Mouse (Mus musculus): ENCODE measurements at regions not wholly inside any gene's neighbourhood (a gene's known extent, or its start where the extent isn't known, plus 50 kb on each side); places are given as distances from the start of the nearest gene placed in this dataset.
A peak's percentile ranks its signal among the peaks of the same experiment; 100 is the strongest.
"Not testable (repeated sequence)": the region's sequence is repeated elsewhere in the genome, so short reads cannot be mapped to it uniquely, and the experiment has no call there.

DNA sequence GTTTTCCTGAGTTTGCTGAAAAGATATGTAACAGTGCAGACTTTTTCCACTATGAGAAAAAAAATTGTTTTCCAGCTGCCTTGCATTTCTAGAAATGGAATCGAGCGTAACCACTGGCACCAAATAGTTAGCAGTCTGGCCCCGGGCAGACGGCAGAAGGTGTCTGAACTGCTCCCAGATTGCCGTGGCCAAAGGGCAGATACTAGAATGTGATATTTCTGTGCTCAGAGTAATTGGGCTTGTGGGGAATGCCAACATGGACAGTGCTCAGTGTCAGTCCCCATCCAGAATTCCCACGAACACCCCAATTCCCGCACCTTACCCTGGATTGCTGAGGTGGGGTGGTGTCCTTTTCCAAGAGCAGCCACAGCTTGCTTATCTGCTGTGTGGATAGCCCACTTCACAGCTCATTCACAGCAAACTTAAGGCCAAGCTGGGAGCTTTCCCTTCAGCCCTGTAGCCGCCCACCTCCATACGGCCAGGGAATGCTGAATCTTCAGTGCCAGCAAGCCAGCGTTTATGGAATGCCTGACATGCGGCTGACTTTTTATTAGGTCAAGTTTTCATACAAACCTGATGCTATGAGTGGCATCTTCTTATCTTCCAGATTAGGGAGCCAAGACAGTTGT, 148.1 kb downstream of the Enc1 start:
- DNase-seq, result no peak

- DNase-seq, result peak; percentile 32 to 52
Observed at GRCm38 (mm10) chr13:97386511-97386910, 145.6 kb downstream of the Enc1 start.

DNA sequence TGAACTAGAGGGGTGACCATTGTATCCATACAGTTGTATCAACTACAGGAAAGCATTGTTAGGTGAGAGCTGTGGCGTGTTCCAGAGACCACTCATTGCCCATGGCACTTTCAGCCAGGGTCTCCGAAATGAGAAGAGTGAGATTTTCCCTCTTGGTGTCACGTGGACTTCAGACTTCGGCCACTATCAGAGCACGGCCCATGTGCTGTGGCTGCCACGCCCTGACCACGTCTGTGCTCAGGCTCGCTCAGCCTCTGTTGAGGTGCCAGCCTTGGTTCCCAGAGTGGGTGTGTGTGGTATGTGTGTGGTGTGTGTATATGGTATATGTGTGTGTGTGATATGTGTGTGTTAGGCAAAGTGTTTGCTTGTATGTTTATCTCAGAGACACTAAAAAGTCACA, 144.6 kb downstream of the Enc1 start:
- no peak for DNase-seq

DNA sequence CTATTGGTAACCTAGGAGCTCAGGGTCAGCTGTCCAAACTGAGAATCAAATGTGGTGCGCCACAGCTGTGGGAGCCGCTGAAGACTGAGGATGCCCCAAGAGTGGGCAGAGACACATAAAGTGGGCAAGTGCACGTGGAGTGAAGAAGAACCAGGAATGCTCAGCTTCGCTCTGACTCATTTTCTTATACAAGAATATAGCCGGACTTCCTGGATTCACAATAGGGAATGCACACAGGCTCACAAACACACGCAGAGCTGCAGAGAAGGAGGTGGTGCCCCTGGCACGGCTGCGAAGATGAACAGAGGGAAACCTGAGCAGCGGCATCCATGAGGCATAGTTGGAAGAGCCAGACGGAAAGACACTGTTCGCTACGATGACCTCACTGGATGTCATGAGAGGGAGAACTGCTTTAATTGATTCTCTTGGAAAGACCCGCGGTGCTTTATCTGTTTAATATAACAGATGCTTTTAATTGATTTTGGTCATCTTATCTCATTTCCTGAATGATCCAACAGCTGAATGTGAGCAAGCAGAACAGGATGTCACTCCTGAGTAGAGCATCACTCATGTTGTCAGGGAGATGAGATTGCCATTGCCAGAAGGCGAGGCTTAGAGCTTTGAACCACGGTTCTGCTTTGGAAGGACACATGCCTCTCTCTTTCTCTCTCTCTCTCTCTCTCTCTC, 143.3 kb downstream of the Enc1 start:
- DNase-seq, result no peak

DNA sequence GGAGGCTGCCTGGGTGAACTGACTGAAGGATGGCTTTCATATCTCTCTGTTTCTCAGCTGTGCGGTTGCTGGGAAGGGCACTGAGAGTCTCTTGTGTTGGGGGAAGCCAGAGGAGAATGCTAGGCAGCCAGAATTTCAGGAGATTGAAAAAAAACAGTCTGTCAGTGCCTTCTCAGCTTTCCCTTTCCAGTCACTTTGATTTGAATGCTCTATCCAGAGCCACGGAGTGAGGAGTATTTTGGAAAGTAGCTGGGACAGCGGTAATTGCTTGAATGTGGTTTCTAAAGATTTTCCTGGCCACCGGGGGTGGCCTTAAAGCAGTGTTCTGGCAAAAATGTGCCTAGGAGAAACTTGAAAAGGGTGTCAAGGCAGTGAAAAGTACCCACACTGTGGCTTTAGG, 142.4 kb downstream of the Enc1 start:
- no peak for DNase-seq

DNA sequence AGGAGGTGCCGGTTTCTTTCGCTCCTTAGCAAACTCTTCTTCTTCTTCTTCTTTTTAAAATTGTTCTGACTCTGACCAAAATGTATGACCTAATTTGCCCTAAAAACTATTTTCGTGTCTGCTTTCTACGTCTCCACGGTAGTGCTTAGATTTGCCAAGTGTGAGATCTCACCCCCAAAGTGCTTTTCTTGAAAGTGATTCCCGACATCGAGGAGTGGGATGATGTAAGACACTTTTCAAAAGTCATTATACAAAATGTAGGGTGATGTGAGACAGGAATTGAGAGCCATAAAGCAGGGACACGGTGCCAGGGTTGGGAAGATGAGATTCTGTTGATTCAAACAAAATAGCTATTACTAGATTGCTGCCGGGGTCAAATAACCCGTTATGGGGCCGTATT, 139.5 kb downstream of the Enc1 start:
- DNase-seq, result no peak

GRCm38 (mm10) chr13:97376232-97376523, 135.3 kb downstream of the Enc1 start:
- DNase-seq, result no peak

GRCm38 (mm10) chr13:97375501-97376231, 134.8 kb downstream of the Enc1 start:
- peak; percentile 7 to 32 for DNase-seq

- no peak for DNase-seq
Observed at GRCm38 (mm10) chr13:97372348-97372747, 131.4 kb downstream of the Enc1 start.

GRCm38 (mm10) chr13:97371200-97371599, 130.3 kb downstream of the Enc1 start:
- no peak for DNase-seq

- DNase-seq, result no peak
Observed at GRCm38 (mm10) chr13:97366723-97367122, 125.8 kb downstream of the Enc1 start.

GRCm38 (mm10) chr13:97365557-97366244, 124.8 kb downstream of the Enc1 start:
- no peak for DNase-seq

- DNase-seq, result no peak
Observed at GRCm38 (mm10) chr13:97365004-97365403, 124.1 kb downstream of the Enc1 start.

- DNase-seq, result peak; percentile 42 to 64
Observed at GRCm38 (mm10) chr13:97363765-97364164, 122.9 kb downstream of the Enc1 start.

DNA sequence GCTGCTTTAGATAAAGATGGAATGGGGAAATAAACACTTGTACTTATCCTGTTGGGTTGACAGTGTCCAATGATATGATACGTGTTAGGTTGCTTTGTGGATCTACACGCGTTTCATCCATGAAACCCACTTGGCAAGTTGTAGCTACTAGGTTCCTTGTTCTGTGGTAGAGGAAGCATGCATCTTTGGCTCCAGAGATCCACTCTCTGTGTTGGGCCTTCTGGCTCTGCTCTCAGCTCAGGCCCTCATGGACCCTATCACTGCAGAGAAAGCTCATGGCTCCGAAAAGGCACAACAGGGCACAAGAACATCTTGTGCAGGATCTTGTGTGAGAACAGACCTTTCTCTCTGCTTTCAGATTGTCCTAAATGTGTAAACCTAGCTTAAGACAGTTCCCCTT, 122.3 kb downstream of the Enc1 start:
- no peak for DNase-seq

DNA sequence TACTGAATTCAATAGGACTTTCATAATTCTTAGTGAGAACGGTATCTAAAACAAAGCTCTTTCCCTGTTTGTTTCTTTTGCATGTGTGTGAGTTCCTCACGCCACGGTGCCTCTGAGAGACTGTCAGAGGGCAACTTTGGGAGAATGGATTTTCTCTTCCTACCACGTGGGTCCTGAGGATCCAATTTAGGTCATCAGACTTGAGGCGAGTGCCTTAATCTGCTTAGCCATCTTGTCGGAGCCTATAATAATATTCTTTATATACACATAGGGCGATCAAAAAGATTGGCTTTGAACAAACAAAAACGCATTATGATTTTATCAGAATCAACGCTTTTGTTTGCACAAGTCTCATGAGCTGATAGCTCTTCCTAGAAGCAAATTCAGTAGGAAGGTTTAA, 119.6 kb downstream of the Enc1 start:
- DNase-seq, result no peak

- no peak for DNase-seq
Observed at GRCm38 (mm10) chr13:97358781-97359305, 117.9 kb downstream of the Enc1 start.

DNA sequence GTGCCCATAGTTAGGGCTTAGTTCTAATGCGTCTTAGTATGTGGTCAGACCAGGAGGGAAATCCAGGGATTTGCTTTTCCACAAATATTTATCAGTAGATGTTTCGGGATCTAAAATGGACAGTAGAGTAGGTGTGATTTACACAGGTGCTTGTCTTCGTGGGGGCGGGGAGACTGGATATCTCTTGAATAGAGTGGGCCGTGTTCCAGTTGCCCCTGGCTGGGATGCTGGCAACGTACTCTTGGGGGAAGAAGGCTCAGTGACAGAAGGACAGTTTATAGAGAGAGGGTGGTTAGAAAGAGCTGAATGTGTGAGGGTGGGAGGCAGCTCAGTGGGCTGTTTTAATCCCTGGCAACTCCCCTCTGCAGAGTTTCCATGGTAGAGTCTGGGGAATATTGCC, 117.4 kb downstream of the Enc1 start:
- no peak for DNase-seq

- no peak for DNase-seq
Observed at GRCm38 (mm10) chr13:97356923-97357807, 116.3 kb downstream of the Enc1 start.

- not testable (repeated sequence) for DNase-seq
Observed at GRCm38 (mm10) chr13:97355411-97355810, 114.5 kb downstream of the Enc1 start.

GRCm38 (mm10) chr13:97347696-97348095, 106.8 kb downstream of the Enc1 start:
- DNase-seq, result peak; percentile 12 to 30

GRCm38 (mm10) chr13:97341218-97341889, 100.4 kb downstream of the Enc1 start:
- DNase-seq, result no peak

Data from lung, adult 18-20 months (tissue).